Mouse (Mus musculus): Measurements from ENCODE around the gene Gm5796.
"Not testable (repeated sequence)": the region's sequence is repeated elsewhere in the genome, so short reads cannot be mapped to it uniquely, and the experiment has no call there.

The Gm5796 gene

GRCm38 (mm10) chr14:4023641-4024040 is at the start of gene Gm5796:
Gm5796 (plus strand) TSS chr14:4023941.
- DNase-seq (ENCODE audit: low spot score in 2 of 2): not testable (repeated sequence)

- not testable (repeated sequence) for DNase-seq (ENCODE audit: low spot score in 2 of 2)
Observed at GRCm38 (mm10) chr14:3998094-3998493, 25.6 kb upstream of the Gm5796 start, which contains the start of gene Gm3099. Gm3099 (plus strand) TSS chr14:3998394.

GRCm38 (mm10) chr14:4083820-4084219 is 60.1 kb downstream of the Gm5796 start, which contains the start of gene Gm3115:
Gm3115 (plus strand) TSS chr14:4084120.
- DNase-seq (ENCODE audit: low spot score in 2 of 2): not testable (repeated sequence)
